Mouse (Mus musculus): ENCODE data around the gene Pitpnm2.
"Not testable (repeated sequence)": the region's sequence is repeated elsewhere in the genome, so short reads cannot be mapped to it uniquely, and the experiment has no call there.

Pitpnm2 gene

DNA sequence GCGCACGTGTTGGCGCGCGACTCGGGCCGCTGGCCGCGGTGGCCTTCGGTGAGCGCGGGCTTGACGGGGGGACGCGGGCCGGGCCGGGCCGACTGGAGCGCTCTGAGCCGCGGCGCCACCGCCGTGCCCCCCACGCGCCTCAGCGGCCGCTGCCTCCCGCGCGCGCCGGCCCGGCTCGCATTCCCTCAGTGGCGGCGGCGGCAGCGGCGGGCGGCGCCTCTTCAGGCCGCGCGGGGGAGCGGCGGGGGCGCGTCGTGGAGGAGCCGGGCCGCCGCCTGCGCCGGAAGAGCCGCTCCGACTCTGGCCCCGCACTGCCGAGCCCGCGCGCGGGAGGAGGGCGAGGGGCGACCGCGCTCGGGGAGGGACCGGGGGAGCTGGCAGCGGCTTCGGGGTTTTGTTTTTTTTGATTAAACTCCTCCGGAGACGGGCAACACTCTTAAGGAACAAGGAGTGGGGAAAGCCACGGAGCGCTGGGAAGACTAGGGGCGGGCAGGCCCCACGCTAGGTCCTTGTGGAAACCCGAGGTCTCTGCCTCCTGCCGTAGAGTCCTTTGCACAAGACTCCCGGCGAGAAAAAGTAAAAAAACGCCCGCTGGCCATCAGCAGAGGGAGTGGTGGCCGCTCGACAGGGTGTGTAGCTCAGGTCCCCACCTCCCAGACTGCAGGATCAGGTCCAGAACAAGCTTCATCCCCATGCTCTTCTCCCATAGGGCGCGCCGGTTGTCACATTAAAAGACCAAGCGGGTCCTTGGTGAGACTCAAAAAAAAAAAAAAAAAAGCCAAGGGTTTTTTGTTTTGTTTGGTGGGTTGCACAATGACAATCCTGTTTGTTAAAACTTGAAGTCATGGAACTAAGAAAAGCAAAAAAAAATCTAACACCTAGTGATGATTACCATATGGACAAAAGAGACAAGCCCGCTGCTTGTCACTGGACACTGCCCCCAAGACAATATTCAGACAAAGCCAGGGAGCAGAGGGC lies at the start of gene Pitpnm2:
Gene Pitpnm2 (minus strand): TSS at position 147 of the 978 bp plus-strand sequence.
- no peak for DNase-seq (ENCODE audit: low spot score in 2 of 2)

- DNase-seq (ENCODE audit: low spot score in 2 of 2) = not testable (repeated sequence)
These were observed 49.7 kb upstream of the Pitpnm2 start for GRCm38 (mm10) chr5:124299307-124299706.

GRCm38 (mm10) chr5:124296475-124296874 lies 46.9 kb upstream of the Pitpnm2 start:
- no peak for DNase-seq (ENCODE audit: low spot score in 2 of 2)

DNA sequence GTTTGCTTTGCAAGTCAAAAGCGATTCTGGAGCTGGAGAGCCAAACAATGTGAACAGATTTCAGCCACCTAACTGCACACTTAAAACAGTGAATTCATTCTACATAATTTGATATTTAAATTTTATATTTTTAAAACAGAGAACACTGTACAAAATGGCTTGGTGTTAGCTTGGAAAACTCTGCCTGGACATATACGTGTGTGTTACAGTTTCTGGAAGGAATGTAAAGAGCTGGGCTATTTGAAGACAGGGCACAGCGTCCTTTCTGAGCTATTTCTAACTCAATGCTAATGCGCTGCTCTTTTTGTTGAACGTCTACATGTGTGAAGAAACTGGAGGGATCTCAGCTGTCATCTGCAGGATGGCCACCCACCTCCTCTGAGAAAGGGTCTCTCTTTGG lies 44.4 kb upstream of the Pitpnm2 start:
- no peak for DNase-seq (ENCODE audit: low spot score in 2 of 2)

GRCm38 (mm10) chr5:124290216-124290615 lies 40.7 kb upstream of the Pitpnm2 start:
- DNase-seq (ENCODE audit: low spot score in 2 of 2) = peak in 1 of 2 experiments; percentile 23

- peak in 1 of 2 experiments; percentile 41 for DNase-seq (ENCODE audit: low spot score in 2 of 2)
These were observed 38.2 kb upstream of the Pitpnm2 start for GRCm38 (mm10) chr5:124287616-124288247.

DNA sequence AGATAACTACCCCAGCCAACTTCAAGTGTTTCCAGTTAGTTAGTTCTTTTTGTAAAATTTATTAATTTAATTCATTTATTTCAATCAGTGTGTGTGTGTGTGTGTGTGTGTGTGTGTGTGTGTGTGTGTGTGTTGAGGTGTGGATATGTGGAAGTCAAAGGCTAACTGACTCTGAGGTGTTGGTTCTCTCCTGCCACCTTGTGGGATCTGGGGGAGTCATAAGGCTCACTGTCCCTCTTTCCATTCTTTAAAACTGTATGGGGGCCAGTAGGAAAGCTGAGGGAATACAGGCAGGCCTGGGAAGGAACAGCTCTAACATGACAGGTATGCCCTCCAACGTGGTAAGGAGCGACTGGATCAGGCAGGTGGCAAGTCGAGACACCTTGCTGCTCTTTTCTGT lies 34.8 kb upstream of the Pitpnm2 start:
- DNase-seq (ENCODE audit: low spot score in 2 of 2) = no peak

GRCm38 (mm10) chr5:124282854-124283253 lies 33.3 kb upstream of the Pitpnm2 start:
- no peak for DNase-seq (ENCODE audit: low spot score in 2 of 2)

- DNase-seq (ENCODE audit: low spot score in 2 of 2) = no peak
These were observed 20.7 kb upstream of the Pitpnm2 start for GRCm38 (mm10) chr5:124270226-124270625.

DNA sequence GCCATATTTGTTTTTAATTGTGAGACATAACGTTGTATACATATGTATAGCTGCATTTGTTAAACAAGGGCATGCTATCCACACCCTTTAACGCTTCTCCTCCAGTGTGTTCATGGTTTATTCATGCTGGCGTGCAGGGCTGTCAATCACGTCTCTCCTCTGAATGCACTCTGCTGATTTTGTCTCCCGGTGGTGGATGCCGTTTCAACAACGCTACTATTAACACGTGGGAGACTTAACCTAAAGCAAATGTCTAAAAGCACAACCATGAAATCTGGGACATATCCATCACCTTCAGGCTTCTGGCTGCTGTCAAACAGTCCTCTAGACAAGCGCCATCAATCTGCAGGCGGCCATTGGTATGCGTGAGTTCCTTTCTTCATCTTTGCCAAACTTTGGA lies 20.1 kb upstream of the Pitpnm2 start:
- DNase-seq (ENCODE audit: low spot score in 2 of 2) = no peak

DNA sequence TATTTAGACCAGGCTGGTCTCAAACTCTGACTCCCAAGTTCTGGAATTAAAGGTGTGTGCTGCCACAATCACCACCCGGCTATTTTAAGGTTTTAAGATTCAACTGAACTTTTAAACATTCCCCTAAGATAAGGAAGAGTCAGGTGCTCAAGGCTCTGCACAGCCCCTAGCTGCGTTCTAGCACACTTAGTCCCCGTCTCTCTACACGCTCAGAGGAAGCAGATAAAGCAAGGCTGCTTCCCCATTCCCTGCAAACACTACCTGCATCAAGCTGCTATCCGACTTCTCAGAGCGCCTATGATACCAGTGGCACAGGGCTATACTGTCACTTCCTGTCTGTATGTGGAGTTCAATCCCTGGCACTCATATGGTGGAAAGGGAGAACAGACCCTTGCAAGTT lies 18.1 kb upstream of the Pitpnm2 start:
- no peak for DNase-seq (ENCODE audit: low spot score in 2 of 2)

GRCm38 (mm10) chr5:124266821-124267220 lies 17.3 kb upstream of the Pitpnm2 start:
- DNase-seq (ENCODE audit: low spot score in 2 of 2) = no peak

DNA sequence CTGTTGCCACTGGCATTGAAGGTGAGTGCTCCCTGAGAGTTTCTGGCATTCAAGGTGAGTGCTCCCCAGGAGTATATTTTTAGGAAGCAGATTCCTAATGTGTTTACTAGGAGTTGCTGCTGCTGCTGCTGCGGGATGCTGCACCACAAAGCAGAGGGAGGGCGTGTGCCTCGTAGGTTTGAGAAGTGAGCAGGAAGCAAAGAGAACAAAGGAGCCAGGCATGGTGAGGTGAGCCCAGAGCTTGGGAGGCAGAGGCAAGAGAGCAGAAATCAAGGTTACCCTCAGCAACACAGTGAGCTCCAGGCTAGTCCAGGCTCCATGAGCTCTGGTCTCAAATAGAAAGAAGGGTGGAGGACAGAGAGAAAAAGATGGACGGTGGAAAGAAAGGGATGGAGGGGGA lies 13.7 kb upstream of the Pitpnm2 start:
- DNase-seq (ENCODE audit: low spot score in 2 of 2) = no peak

DNA sequence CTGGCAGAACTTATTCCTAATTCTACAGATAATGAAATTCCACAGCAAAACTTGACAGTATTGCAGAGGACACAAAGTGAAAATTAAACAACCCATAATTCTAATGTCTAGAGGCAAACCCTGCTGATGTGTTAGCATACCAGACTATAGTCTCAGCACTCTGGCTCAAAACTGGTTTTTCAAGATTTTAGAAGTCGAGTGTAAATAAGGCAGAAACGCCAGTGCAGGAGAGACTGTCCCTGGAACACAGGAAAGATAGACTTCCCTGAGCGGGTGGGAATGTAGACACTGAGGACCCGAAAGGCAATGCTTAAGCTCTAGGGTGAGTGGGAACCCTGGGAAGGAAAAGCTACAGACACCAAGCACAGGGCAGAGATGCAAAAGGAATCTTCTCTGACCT lies 12.5 kb upstream of the Pitpnm2 start:
- DNase-seq (ENCODE audit: low spot score in 2 of 2) = no peak

DNA sequence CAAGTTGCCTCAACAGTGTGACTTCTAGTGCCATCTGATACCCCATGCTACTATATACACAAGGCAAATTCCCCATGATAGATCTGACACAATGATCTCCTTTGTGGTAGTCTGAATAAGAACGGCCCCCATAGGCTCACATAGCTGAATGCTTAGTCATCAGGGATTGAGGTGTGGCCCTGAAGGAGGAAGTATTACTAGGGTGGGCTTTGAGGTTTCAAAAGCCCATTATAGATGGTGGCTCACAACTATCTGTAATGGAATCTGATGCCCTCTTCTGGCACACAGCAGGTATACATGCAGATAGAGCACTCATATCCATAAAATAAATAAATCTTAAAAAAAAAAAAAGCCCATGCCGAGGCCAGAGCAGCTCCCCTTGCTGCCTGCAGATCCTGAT lies 9.6 kb upstream of the Pitpnm2 start:
- no peak for DNase-seq (ENCODE audit: low spot score in 2 of 2)

- no peak for DNase-seq (ENCODE audit: low spot score in 2 of 2)
These were observed 8.5 kb upstream of the Pitpnm2 start for GRCm38 (mm10) chr5:124258026-124258425.

DNA sequence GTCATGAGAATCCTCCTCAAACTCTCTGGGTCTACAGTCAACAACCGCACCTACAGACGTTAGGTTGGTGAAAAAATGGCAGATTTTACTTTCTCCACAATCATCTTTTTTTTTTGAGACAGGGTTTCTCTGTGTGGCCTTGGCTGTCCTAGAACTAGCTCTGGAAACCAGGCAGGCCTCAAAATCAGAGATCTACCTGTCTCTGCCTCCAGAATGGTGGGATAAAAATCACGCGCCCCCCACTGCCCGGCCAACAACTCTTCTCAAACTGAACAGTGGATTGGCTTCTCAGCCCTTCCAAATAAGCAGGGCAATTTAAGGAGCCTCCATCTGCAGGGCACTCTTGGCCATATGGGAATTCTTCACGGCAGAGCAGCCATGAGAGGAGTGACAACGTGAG lies 5.6 kb upstream of the Pitpnm2 start:
- DNase-seq (ENCODE audit: low spot score in 2 of 2) = no peak

DNA sequence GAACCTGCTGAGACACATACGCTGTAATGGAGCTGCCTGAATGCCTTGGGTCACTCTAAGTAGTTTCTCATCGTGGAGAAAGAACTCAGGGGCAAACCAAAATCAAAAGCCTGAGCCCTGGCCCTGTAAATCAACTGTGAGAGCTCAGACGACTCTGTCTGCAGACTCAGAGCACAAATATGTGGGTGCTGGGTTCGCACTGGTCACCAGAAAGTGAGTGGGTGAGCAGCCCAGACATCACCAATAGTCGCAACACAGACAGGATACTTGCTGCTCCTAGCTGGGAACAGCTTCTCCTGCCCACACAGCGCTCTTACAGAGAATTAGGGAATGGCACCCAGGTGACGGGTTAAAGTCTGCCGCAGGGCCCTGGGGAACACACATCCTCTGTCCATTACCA lies 4.0 kb upstream of the Pitpnm2 start:
- DNase-seq (ENCODE audit: low spot score in 2 of 2) = no peak

GRCm38 (mm10) chr5:124252580-124253320 lies 3.2 kb upstream of the Pitpnm2 start:
- DNase-seq (ENCODE audit: low spot score in 2 of 2) = no peak

- no peak for DNase-seq (ENCODE audit: low spot score in 2 of 2)
These were observed 1.5 kb upstream of the Pitpnm2 start for GRCm38 (mm10) chr5:124251070-124251469.

- no peak for DNase-seq (ENCODE audit: low spot score in 2 of 2)
These were observed 531 bp downstream of the Pitpnm2 start for GRCm38 (mm10) chr5:124248845-124249613.
